Mouse (Mus musculus): ENCODE results near the gene Gm5105.

Gm5105 gene

GRCm38 (mm10) chr3:138027575-138028362 is 39.4 kb downstream of the Gm5105 start:
- no peak for DNase-seq (ENCODE audit: low read depth, low spot score)

GRCm38 (mm10) chr3:138026286-138026685 is 40.9 kb downstream of the Gm5105 start:
- no peak for DNase-seq (ENCODE audit: low read depth, low spot score)

- no peak for DNase-seq (ENCODE audit: low read depth, low spot score)
Measured at GRCm38 (mm10) chr3:138022651-138023050, 44.5 kb downstream of the Gm5105 start.

- no peak for DNase-seq (ENCODE audit: low read depth, low spot score)
Measured at GRCm38 (mm10) chr3:138022003-138022402, 45.2 kb downstream of the Gm5105 start.

GRCm38 (mm10) chr3:138016810-138017209 is 50.4 kb downstream of the Gm5105 start:
- DNase-seq (ENCODE audit: low read depth, low spot score), result no peak

GRCm38 (mm10) chr3:138014725-138015124 is 52.5 kb downstream of the Gm5105 start:
- no peak for DNase-seq (ENCODE audit: low read depth, low spot score)

GRCm38 (mm10) chr3:138012351-138012750 is 54.8 kb downstream of the Gm5105 start:
- DNase-seq (ENCODE audit: low read depth, low spot score), result no peak

GRCm38 (mm10) chr3:138008152-138008551 is 59.0 kb downstream of the Gm5105 start:
- DNase-seq (ENCODE audit: low read depth, low spot score), result no peak

- DNase-seq (ENCODE audit: low read depth, low spot score), result no peak
Measured at GRCm38 (mm10) chr3:138006896-138007295, 60.3 kb downstream of the Gm5105 start.

- DNase-seq (ENCODE audit: low read depth, low spot score), result no peak
Measured at GRCm38 (mm10) chr3:138003264-138003663, 63.9 kb downstream of the Gm5105 start.

- no peak for DNase-seq (ENCODE audit: low read depth, low spot score)
Measured at GRCm38 (mm10) chr3:138002545-138002944, 64.6 kb downstream of the Gm5105 start.

GRCm38 (mm10) chr3:138001865-138002264 is 65.3 kb downstream of the Gm5105 start:
- no peak for DNase-seq (ENCODE audit: low read depth, low spot score)

- no peak for DNase-seq (ENCODE audit: low read depth, low spot score)
Measured at GRCm38 (mm10) chr3:138000724-138001069, 66.5 kb downstream of the Gm5105 start.

- DNase-seq (ENCODE audit: low read depth, low spot score), result no peak
Measured at GRCm38 (mm10) chr3:138000062-138000723, 67.0 kb downstream of the Gm5105 start.

- DNase-seq (ENCODE audit: low read depth, low spot score), result no peak
Measured at GRCm38 (mm10) chr3:137999224-137999790, 67.9 kb downstream of the Gm5105 start.

Data from WW6 (cell line).